Mouse (Mus musculus) hematopoietic stem cell, adult 5-6 weeks (primary cell): ENCODE results near the gene Cd207. TPM values are rescaled to one million over a fixed set of nuclear protein-coding genes. Genes with fewer than 3 reads are reported as not detected.
"Not testable (repeated sequence)": the region's sequence is repeated elsewhere in the genome, so short reads cannot be mapped to it uniquely, and the experiment has no call there.

Experiments used
- ATAC-seq, 2 experiments: fragments of 125-278 bp in 1 of 2; replicated peaks in 1 of 2; 2 replicates each; pipeline ENCODE4 v1.8.0; 2016 to 2017; ENCODE audit warnings: inconsistent platforms in 2 of 2, mild to moderate bottlenecking in 2 of 2, moderate number of reproducible peaks in 2 of 2, low read depth in 1 of 2, moderate TSS enrichment in 1 of 2; ENCODE audit not compliant: low FRiP score in 2 of 2, poor library complexity in 2 of 2, severe bottlenecking in 2 of 2, insufficient read depth in 1 of 2, low TSS enrichment in 1 of 2
- total RNA-seq: library from RNA; stranded (forward); fragments of 172-1452, 232-1000 nt; gene quantifications from 2 replicates; pipeline ENCODE4 v1.2.3, GENCODE M21; 2017

Gene Cd207
- total RNA-seq, 1 experiment from 2014 or later, result not detected

DNA sequence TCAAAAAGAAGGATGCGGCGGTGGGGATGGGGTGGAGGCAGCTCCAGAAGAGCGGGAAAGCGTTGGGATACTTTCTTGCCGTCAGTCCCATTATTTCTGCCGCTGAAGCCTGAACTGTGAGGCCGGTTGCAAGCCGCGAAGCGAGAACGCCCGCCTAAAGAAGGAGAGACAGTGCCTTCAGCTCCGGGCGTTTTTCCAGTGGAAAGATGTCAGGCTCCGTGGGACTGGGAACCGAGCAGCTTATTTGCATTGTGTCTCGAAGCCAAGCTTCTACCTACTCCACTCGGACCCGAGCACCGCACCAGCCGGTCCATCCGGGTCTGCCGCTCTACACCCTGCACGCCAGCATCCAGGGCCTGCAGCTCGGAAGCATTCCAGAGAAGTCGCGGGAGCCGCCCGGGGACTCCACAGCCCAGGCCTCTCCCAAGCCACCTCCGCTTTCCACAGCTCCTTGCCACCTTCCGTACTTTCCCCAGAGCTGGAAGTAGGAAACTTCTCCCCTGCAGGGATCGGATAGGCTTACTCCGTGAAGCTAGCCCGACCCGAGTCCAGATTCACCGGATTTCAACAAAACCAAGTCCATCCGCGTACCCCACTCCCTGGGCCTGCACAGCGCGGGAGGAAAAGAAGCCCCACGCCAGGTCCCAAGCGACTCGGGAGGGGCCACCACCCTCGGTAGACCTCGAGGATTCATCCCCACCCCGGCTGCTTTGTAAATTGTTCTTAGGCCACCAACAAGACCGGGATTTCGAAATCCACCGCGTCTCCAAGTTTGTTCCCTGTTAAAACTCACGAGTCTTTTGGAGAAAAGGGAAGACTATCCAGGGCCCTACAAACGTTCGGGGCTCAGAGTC lies 24.7 kb upstream of the Cd207 start:
- no peak for ATAC-seq

DNA sequence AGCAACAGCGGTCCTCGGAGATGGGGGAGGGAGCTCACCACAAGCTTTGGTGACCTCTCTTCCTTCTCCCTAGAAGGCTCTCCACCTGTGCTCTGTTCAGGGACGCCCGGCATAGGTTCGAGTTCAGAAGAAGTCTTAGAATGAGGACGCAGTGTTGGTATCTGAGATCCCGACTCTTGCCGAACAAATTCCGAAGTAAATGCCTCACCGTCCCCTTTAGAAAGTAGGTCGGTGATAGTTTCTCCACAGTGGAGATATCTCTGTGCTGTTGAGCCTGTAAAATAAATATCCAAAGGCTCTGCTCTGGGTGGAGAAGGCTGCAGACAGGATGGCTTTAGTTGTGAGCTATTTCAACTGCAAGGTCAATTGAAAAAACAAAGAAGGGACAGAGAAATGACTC lies 23.3 kb upstream of the Cd207 start:
- ATAC-seq, result no peak

DNA sequence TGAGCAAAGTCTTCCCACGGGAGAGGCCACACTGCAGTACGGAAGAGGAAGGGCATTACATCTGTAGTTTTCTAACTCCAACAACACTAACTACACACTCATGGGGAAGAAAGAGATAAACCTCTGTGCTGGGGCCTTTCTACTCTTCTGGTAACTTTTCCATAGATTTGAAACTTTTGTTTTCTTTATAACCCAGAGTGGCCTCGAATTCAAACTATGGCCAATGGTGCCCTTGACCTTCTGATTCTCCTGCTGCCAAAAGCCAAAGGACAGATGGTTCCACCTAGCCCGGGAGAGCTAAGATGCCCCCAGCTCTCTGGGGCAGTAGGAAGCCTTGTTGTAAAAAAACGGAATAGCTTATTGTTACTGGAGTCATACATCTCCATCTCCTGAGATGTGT lies 22.3 kb upstream of the Cd207 start:
- ATAC-seq, result no peak

DNA sequence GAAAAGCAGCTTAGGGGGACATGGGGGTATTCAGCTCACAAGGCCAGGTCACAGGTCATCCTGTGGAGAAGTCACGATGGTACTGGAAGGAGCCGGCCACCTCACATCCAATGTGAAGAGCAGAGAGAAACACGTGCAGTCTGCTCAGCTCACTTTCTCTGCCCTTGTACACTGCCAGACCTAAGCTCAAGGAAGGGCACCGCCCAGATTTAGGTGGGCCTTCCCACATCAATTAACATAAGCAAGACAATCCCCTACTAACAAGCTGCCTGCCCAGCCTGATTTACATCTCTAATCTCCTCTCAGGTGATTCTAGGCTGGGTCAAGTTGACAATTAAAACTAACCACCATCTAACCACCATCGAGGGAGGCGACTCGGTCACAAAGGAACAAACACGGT lies 20.3 kb upstream of the Cd207 start:
- ATAC-seq, result no peak

DNA sequence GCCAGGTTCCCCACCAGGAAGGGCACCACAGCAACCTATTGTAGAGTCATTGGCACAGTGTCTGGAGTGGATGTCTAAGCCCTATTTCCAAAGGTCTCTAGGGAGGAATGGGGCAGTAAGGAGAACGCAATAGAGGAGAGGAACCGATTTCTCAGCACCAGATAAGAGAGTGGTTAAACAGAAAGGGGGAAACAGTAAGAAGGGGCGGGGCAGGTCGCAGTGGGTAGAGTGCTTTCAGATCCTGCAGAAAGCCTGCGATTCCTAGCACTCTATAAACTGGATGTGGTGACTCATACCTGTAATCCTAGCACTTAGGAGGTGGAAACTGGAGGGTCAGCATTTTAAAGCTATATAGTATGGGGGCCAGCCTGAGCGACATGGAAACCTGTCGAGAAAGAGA lies 19.0 kb upstream of the Cd207 start:
- no peak for ATAC-seq

DNA sequence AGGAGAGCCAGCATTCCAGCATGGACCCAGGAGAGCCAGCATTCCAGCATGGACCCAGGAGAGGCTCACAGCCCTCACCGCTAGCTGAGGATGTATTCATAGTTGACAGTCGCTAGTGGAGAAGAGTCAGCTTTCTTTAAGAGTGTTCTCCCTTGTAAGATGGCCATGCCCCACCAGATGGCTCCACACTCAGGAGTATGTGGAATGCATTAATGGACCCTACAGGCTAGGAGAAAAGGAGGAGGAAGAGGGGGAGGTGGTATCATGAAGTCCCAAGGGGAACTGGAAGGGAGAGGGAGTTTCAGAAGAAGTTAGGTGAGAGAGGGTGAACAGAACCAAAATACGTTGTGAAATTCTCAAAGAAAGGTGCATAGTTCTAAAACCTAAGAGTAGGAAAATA lies 18.1 kb upstream of the Cd207 start:
- no peak for ATAC-seq

DNA sequence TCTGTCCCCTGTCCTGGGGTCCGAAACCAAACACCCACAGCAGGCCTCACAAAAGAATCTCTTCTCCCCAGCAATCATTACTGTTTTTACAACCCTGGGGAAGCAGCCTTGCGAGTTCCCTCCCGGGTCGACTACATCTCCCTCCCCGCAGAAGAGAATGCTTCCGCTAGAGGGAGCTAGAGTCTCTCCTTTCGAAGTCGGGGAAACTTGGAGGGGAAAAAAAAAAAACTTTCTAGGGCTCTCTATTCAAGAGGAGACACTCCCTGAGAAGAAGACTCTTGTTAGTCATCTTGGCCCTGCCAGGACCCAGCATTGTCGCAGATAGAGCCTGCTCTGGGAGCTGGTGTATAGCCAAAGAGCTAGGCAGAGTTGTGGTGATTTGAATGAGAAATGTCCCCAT lies 16.2 kb upstream of the Cd207 start:
- ATAC-seq, result peak in 1 of 2 experiments; percentile 56; a peak in 1 of 4 replicates

DNA sequence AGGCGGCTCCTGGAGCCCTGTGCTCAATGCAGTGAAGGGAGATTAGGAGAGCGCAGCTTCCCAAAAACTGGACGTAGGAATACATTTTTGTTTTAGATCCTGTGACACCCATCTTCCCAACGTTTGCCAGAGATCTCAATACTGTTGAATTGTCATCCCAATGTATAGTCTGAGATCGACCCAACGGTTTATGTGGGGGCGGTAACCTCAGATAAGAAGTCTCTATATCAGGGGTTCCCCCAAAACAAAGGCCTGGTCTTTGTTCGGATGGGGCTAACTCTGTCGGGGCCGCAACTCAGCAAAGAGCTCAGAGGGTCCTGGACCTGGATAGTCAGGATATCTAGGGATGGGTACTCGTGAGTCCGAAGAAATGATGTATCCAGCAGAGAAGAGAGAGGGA lies 15.3 kb upstream of the Cd207 start:
- no peak for ATAC-seq

DNA sequence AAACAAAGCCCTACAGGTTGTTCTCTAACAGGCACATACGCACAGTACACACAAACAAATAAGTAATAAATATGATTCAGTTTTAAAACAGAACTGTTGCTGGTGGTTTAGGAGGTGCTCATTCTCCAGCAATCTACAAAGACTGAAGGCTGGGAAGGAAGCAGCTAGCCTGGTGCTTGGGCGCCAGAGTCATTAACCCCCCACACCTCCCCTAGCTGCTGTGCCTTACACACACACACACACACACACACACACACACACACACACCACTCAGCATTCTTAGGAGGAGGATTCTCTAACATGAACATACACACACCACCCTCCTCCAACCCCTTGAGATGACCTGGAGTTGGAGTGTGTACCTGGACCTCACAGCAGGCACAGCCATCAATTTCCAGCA lies 13.3 kb upstream of the Cd207 start:
- ATAC-seq, result no peak

DNA sequence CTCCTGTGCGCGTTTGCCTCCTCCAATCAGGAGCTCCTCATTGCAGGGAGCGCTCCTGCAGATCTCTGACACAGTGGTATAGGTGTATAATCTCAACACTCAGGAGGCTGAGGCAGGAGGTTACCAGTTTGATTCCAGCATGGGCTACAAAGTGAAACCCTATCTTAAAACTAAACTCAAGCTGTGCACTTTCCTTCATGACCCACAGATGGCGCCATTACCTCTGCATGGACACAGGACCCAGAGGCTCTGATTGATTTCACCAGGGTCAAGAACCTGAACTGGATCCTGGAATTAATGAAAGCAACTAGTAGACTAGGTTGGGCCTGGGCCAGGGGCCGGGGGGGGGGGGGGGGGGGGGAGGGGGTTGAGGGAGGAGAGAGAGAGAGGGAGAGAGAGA lies 12.6 kb upstream of the Cd207 start:
- ATAC-seq, result 0 out of 4 replicates have a peak, but pooled peaks of 1 of the 2 experiments have one; percentile 30

DNA sequence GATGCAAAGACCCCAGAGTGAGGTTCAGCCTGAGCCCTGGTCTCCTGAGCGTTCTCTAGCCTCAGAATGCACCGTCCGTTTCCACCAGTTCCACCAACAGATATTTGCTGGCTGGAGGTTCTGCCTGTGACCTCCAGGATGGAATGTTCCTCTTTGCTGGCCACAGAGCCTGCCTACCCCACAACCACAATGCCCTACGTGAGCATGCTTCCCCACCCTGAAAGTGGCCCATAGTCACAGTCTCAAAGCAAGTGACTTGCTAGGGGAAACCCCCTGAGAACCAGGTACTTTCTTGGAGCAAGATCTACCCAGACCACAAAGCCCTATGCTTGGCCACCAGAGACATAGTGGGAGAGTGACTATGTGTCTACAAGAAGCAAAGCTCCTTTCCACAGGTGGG lies 11.7 kb upstream of the Cd207 start:
- peak; percentile 63 to 79 for ATAC-seq

DNA sequence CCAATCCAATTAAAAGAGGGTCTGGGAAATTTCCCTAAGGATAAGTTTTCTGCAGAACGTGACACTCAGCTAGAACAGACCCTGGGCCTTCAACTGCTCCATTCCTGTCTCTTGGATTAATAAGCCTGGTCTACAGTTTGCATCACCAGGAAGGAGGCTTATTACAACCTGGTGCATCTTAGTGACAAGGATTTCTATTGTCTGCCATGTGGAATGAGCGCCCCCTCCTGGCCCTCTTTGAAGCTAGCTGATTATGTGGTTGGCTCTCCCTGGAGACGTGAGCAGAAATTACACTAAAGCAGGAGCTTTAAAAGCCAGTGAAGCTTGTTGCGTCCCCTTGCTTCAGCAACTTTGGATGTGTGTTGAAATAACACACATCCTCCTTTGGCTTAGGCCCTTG lies 4.3 kb downstream of the Cd207 start:
- peak; percentile 72 to 73; a peak in 3 of 4 replicates for ATAC-seq

DNA sequence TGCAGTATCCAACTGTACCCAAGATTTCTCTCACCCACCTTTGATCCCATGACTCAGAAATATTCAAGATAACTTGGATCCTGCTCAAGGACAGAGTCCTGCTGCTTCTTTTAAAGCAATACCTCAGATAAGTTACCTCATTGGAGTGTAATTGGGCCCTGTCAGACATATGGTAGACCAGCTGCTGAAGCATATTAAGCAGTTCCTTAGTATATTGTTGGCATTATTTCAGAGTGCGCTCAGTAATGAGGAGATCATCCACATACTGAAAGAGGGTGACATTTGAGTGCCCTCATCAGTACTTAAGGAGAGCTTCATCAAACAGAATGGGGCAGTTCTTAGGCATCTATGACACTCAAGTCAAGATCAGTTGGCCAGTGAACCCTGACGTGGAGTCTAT lies 12.6 kb downstream of the Cd207 start:
- ATAC-seq, result no peak

DNA sequence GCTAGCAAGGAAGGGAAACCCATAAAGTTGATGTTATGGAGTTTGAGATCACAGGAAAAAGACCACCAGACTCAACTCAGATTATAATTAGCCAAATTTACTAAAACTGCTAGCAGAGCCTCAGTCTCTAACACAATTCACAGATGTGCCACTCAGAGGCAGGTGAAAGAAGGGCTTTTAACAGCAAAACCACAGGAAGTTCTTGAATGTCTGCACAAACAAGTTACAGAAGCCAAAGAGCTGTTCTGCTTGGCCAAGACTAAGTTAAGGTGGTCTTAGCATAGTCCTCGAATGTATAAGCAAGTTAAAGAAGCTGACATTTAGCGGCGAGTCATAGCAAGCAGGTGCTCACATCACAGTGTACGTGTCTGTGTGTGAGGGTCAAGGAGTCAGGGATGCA lies 16.8 kb downstream of the Cd207 start:
- ATAC-seq, result no peak

DNA sequence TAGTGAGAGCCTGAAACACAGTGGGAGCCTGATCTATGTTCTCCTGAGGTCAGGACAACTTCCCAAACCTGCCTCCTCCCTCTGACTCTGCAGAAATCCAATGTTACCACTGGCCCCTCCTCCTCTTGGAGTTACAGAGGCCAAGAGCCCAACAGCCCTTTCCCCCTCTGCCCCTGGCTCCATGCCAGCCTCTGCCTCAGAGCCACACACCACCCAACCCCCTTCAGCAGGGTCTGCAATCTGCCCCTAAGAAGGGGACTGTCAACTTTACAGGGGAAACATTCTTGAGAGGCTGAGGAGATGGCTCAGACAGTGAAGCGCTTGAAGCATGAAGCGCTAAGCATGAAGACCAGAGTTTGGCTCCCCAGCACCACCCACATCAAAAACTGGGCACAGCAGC lies 21.6 kb downstream of the Cd207 start, which contains the start of gene Clec4f:
Clec4f (minus strand) TSS at position 101 of the 400 bp plus-strand sequence.
- ATAC-seq, result no peak

DNA sequence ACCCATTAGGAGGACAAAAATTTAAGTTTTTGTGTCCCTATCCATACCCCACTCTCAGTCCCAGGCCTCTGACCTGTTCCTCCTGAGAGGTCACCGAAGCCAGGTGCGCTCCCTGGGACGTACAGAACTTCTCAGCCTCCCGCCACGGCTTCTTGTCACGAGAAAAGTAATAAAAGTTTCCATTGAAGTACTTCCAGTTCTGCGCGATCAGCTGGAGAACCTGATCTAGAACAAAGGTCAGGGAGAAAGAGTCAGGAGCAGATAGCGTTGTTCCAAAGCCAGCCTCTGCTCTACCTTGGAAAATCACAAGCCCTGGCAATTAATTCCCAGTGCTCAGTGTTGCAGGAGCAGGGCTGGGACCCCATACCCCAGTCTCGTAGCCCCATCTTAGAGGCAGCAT lies 30.9 kb downstream of the Cd207 start:
- no peak for ATAC-seq

DNA sequence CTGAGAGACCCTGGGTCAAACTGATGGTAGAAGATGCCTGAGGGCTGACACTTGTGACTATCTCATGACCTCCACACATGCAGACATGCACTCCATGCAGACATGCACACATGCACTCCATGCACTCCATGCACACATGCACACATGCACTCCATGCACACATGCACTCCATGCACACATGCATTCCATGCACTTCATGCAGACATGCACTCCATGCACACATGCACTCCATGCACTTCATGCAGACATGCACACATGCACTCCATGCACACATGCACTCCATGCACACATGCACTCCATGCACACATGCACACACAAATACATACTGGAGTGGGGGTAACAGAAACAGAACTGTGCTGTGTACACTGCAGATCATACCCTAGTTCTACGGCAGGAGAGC lies 42.3 kb downstream of the Cd207 start:
- no peak for ATAC-seq

DNA sequence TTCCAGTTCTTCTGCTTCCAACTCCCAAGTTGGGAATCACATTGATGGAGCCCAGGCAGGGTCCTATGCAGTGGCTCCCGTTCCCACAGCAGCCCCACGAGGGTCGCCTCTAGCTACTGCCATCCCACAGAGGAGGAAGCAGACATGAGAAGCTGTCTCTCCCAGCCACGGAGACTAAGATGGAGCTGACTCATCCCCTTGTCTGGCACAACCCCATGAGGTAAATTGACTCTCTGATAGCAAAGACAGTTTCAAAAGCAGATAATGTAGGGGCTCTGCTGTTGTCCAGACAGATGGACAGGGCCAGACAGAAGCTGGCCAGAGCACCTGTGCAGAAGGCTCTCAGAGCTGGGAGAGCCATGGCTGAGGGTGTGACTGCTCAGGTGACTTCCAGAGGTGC lies 43.0 kb downstream of the Cd207 start:
- ATAC-seq, result not testable (repeated sequence)

DNA sequence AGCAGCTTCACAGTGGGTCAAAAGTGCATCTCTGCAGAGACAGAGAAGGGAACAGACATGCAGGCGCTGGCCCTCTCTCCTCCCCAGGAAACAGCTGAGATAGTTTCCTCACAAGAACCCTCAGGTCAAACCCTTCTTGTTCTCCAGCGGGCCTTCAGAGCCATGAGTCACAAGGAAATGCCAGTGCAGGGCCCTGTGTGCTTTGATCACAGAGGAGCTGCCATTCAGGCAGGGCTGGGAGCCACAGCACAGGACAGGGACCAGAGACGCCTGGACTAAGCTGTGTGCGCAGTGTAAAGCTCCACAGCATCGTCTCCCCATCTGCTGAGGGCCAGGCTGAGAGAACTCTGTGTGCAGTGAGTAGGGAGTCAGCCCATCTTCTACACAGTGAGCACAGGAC lies 43.6 kb downstream of the Cd207 start:
- not testable (repeated sequence) for ATAC-seq
